In genomic region chr2:30769187-30769586, GRCm38 (mm10) we compare ENCODE assay signal across 9 mouse cellular contexts. TPM values are rescaled to one million over a fixed set of nuclear protein-coding genes. Genes with fewer than 3 reads are reported as not detected.
DNase-seq lines count a peak whose midpoint lies in the region; ATAC-seq and TF ChIP-seq lines count a peak whose summit lies in the region.
"Had no signal": no experiment of that assay in that cellular context is flagged by ENCODE, and none has a peak within 500 bp of the region (broad histone marks: within the 10 kb centered on the region; RNA-seq: fewer than 3 reads in every experiment).

No protein-coding gene starts in this region.

- no peaks in the 10 kb centered on the region for H3K9me3 ChIP-seq in kidney, postnatal 0 days (replicated peaks; ENCODE audit: low read length)
- H3K9me3 ChIP-seq in liver, embryonic 15.5 days (replicated peaks) = no peaks in the 10 kb centered on the region

- H3K27me3 ChIP-seq in kidney, postnatal 0 days (ENCODE audit: insufficient read depth, low read length) = no peaks in the 10 kb centered on the region
- peaks cover 16% of the 10 kb centered on the region; the same call in 1 of the 2 replicates for H3K27me3 ChIP-seq in liver, embryonic 15.5 days
- H3K27me3 ChIP-seq: limb, embryonic 13.5 days had no signal

- peak; percentile 49 for DNase-seq in adrenal gland, adult 2 months
- DNase-seq in adrenal gland, adult 18-20 months (ENCODE audit: low spot score in 2 of 2) = no peak
- DNase-seq in kidney, postnatal 0 days (ENCODE audit: low spot score) = peak; percentile 55
- no peak for DNase-seq in kidney, postnatal 14 days
- peak; percentile 38 for DNase-seq in adrenal gland, postnatal 25 days
- no peak for DNase-seq in layer of hippocampus, adult 18-20 months (ENCODE audit: low spot score in 2 of 2)
- DNase-seq in cerebellum, adult 9-11 months = no peak

- no peak overlapping the region for H3K9ac ChIP-seq in kidney, postnatal 0 days (ENCODE audit: low read depth, low read length)
- H3K9ac ChIP-seq in liver, embryonic 15.5 days = no peak overlapping the region; the same call in 1 of the 2 replicates
- H3K9ac ChIP-seq: limb, embryonic 13.5 days had no signal

- no peak overlapping the region for H3K4me2 ChIP-seq in kidney, postnatal 0 days (ENCODE audit: low read length)
- H3K4me2 ChIP-seq in liver, embryonic 15.5 days = peak overlapping the region; percentile 21
- H3K4me2 ChIP-seq: limb, embryonic 13.5 days had no signal

- H3K4me3 ChIP-seq in kidney, postnatal 0 days (replicated peaks; ENCODE audit: low read depth, low read length) = no peak overlapping the region
- H3K4me3 ChIP-seq in liver, embryonic 15.5 days (replicated peaks) = no peak overlapping the region
- H3K4me3 ChIP-seq: limb, embryonic 13.5 days had no signal

- TF ChIP-seq CTCF in kidney, postnatal 0 days (IDR thresholded peaks at IDR 0.05; ENCODE audit: low read depth) = peak; percentile 64

- peaks cover 26% of the 10 kb centered on the region for H3K4me1 ChIP-seq in kidney, postnatal 0 days (replicated peaks; ENCODE audit: insufficient read depth, low read length)
- H3K4me1 ChIP-seq in liver, embryonic 15.5 days (replicated peaks) = peaks cover 65% of the 10 kb centered on the region

- H3K36me3 ChIP-seq in kidney, postnatal 0 days (ENCODE audit: insufficient read depth, low read length) = no peaks in the 10 kb centered on the region
- H3K36me3 ChIP-seq in liver, embryonic 15.5 days (replicated peaks) = no peaks in the 10 kb centered on the region
- H3K36me3 ChIP-seq: limb, embryonic 13.5 days had no signal

- ATAC-seq in kidney, postnatal 0 days (replicated peaks; ENCODE audit: low FRiP score, low read depth) = no peak
- ATAC-seq in liver, embryonic 15.5 days (ENCODE audit: insufficient read depth) = no peak

- WGBS in kidney, postnatal 0 days = 52% methylated on average over 6 of the region's 6 CpGs
- WGBS in liver, embryonic 15.5 days (ENCODE audit: insufficient replicate concordance) = 31% methylated on average over 6 of the region's 6 CpGs

- no peak overlapping the region for H3K27ac ChIP-seq in kidney, postnatal 0 days
- peak overlapping the region; percentile 99 for H3K27ac ChIP-seq in liver, embryonic 15.5 days (replicated peaks)
- H3K27ac ChIP-seq: limb, embryonic 13.5 days had no signal

RNA-seq across cellular contexts. Expression of gene 1700001O22Rik, which starts 34.3 kb away (rescaled TPM):
- 1 to 10 TPM; 1.8 to 5.0 TPM for total RNA-seq in adrenal gland, adult 2 months (2021)
- polyA plus RNA-seq in adrenal gland, adult 2 months (2012; rRNA removed) = 2.8 and 3.6 TPM in 2 replicates
- 1 to 10 TPM; 2.1 to 2.8 TPM for total RNA-seq in adrenal gland, adult 18-20 months (2021)
- polyA plus RNA-seq in kidney, postnatal 0 days (2015; fragmentation: Nextera tagmentation; extraction: Ambion mirVana) = 4.6 TPM in 2 replicates
- total RNA-seq in adrenal gland, postnatal 25 days (2021) = 5.0 and 5.9 TPM in 2 replicates
- polyA plus RNA-seq in liver, embryonic 15.5 days (2015; fragmentation: Nextera tagmentation; extraction: Ambion mirVana) = not detected in 2 replicates
- total RNA-seq in layer of hippocampus, adult 18-20 months (2021) = 1 to 10 TPM; 4.9 to 5.2 TPM

RNA-seq across cellular contexts. Expression of gene Ntmt1, which starts 38.4 kb away (rescaled TPM):
- 10 to 100 TPM; 33.5 to 45.4 TPM for total RNA-seq in adrenal gland, adult 2 months (2021)
- 69.9 and 77.1 TPM in 2 replicates for polyA plus RNA-seq in adrenal gland, adult 2 months (2012; rRNA removed)
- 10 to 100 TPM; 35.2 to 42.8 TPM for total RNA-seq in adrenal gland, adult 18-20 months (2021)
- polyA plus RNA-seq in kidney, postnatal 0 days (2015; fragmentation: Nextera tagmentation; extraction: Ambion mirVana) = 77.4 and 81.4 TPM in 2 replicates
- total RNA-seq in adrenal gland, postnatal 25 days (2021) = 46.1 and 57.5 TPM in 2 replicates
- 26.0 and 27.5 TPM in 2 replicates for polyA plus RNA-seq in liver, embryonic 15.5 days (2015; fragmentation: Nextera tagmentation; extraction: Ambion mirVana)
- total RNA-seq in layer of hippocampus, adult 18-20 months (2021) = 10 to 100 TPM; 32.1 to 32.5 TPM

Comparison
In these comparisons a context has a peak if more than half of its experiments do, and no peak if none do; other contexts are left out.
1. DNase-seq: peak in adrenal gland, adult 2 months (single experiment), kidney, postnatal 0 days (single experiment) and adrenal gland, postnatal 25 days (single experiment); none in adrenal gland, adult 18-20 months (0 of 2), kidney, postnatal 14 days (single experiment), layer of hippocampus, adult 18-20 months (0 of 2) and cerebellum, adult 9-11 months (single experiment).